Mouse (Mus musculus) bone marrow, adult 2 months (tissue): ENCODE data around the gene Farp2.

ENCODE experiments used
- CTCF ChIP-seq: fragments of 200-500 bp; IDR thresholded peaks from 2 replicates; pipeline ENCODE4 v1.5.1; 2011; ENCODE audit warnings: low read length, control low read depth; ENCODE audit not compliant: control insufficient read depth, insufficient read depth
- POLR2A ChIP-seq: fragments of 200-500 bp; IDR thresholded peaks from 2 replicates; pipeline ENCODE4 v1.6.1; 2011; ENCODE audit warnings: low read depth, mild to moderate bottlenecking, control low read depth, low read length, borderline replicate concordance; ENCODE audit not compliant: control insufficient read depth

- TF ChIP-seq POLR2A (no peak), CTCF (no peak)
Observed at GRCm38 (mm10) chr1:93521491-93521890, 9.6 kb downstream of the Farp2 start.
